Mouse (Mus musculus) forebrain, embryonic 12.5 days (tissue): ENCODE measurements around the gene Prkce. TPM values are rescaled to one million over a fixed set of nuclear protein-coding genes. Genes with fewer than 3 reads are reported as not detected.

Source experiments
- ATAC-seq: fragments of 200-750 bp; cut with Nextera tagmentation; 2 replicates; pipeline ENCODE4 v1.8.0; 2017; ENCODE audit warnings: moderate TSS enrichment; ENCODE audit not compliant: low FRiP score
- H3K27ac ChIP-seq: fragments of 300-500 bp; sonication (generic); 2 replicates; pipeline ENCODE4 v1.5.1; 2016; ENCODE audit warnings: mild to moderate bottlenecking
- H3K27me3 ChIP-seq: fragments of 300-500 bp; sonication (generic); 2 replicates; pipeline ENCODE4 v1.6.1; 2016; ENCODE audit warnings: mild to moderate bottlenecking
- H3K36me3 ChIP-seq: fragments of 300-500 bp; sonication (generic); replicated peaks from 2 replicates; pipeline ENCODE4 v1.6.1; 2016; ENCODE audit warnings: mild to moderate bottlenecking
- H3K4me1 ChIP-seq: fragments of 300-500 bp; sonication (generic); 2 replicates; pipeline ENCODE4 v1.6.1; 2016
- H3K4me2 ChIP-seq: fragments of 300-500 bp; sonication (generic); 2 replicates; pipeline ENCODE4 v1.6.1; 2016; ENCODE audit warnings: mild to moderate bottlenecking, moderate library complexity
- H3K4me3 ChIP-seq: fragments of 300-500 bp; sonication (generic); replicated peaks from 2 replicates; pipeline ENCODE4 v1.5.1; 2016; ENCODE audit warnings: mild to moderate bottlenecking
- H3K9ac ChIP-seq: fragments of 300-500 bp; sonication (generic); 2 replicates; pipeline ENCODE4 v1.6.1; 2016; ENCODE audit warnings: mild to moderate bottlenecking
- H3K9me3 ChIP-seq: fragments of 300-500 bp; sonication (generic); 2 replicates; pipeline ENCODE4 v1.6.1; 2016
- WGBS: fragments of 180-500 bp; shearing (Covaris S2); methylation state at CpG from one replicate; pipeline ENCODE4 v1.1.7; 2016; 5-methylcytosine and 5-hydroxymethylcytosine counted together
- polyA plus RNA-seq: library from polyadenylated mRNA; unstranded; fragments of >200 nt; fragmentation: Nextera tagmentation; extraction: Ambion mirVana; gene quantifications from 2 replicates; pipeline ENCODE4 v1.2.1, GENCODE M21; 2016

The Prkce gene
- polyA plus RNA-seq, 1 experiment from 2014 or later, result 6.0 TPM

DNA sequence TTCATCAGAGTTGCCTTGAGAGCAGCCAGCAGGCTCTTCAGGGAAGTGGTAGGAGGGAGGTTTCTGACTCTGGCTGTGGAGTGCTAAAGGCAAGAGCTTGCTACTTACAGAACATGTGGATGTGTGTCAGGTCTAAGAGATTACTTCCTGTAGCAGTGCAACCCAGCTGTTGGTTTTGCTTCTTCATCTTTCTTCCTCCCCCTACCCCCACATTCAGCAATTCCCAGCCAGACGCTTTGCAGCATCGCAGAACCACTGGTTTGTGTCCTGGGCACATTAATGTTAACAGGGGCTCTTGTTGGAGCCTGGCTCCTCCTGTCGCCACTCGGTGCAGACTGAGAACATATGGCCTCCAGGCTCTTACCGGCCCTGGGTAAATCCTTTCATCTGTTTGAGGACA is 190.8 kb downstream of the Prkce start:
- H3K27me3 ChIP-seq, result no peaks in the 10 kb centered on the region
- WGBS, result 81% methylated on average over 5 of the region's 5 CpGs
- H3K4me1 ChIP-seq, result peaks cover 7% of the 10 kb centered on the region; the same call in 1 of the 2 replicates

DNA sequence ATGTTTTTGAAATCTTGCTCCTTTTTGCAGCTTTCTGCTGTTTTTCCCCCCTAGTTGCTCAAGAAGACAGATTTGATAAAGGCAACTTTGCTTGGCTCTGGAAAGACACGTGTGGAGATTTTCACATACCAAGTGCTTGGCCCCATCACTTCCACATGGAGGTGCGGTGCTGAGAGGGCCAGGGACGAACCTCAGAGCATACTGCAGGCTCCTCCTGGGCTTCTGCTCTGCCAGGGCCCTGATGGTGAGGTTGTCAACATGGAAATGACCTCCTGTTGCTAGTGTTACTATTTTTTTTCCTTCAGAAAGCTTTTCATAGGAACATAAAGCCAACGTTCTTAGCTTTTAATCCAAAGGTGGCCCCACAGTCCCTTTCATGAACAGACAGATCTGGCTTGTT is 191.3 kb downstream of the Prkce start:
- 72% methylated on average over 4 of the region's 4 CpGs for WGBS
- H3K4me2 ChIP-seq, result no peak overlapping the region
- no peaks in the 10 kb centered on the region for H3K9me3 ChIP-seq
- no peaks in the 10 kb centered on the region for H3K36me3 ChIP-seq
- peaks cover 7% of the 10 kb centered on the region; the same call in 1 of the 2 replicates for H3K4me1 ChIP-seq
- H3K27ac ChIP-seq, result no peak overlapping the region
- ATAC-seq, result no peak
- H3K4me3 ChIP-seq, result no peak overlapping the region
- no peak overlapping the region for H3K9ac ChIP-seq
- no peaks in the 10 kb centered on the region for H3K27me3 ChIP-seq

More for the DNA sequence above, 190.8 kb downstream of the Prkce start:
- H3K27ac ChIP-seq, result 0 out of 2 replicates have a peak overlapping the region, but pooled peaks have one; percentile 5
- no peak overlapping the region for H3K4me2 ChIP-seq
- ATAC-seq, result no peak
- no peak overlapping the region for H3K9ac ChIP-seq
- H3K9me3 ChIP-seq, result no peaks in the 10 kb centered on the region
- H3K36me3 ChIP-seq, result no peaks in the 10 kb centered on the region
- H3K4me3 ChIP-seq, result no peak overlapping the region

DNA sequence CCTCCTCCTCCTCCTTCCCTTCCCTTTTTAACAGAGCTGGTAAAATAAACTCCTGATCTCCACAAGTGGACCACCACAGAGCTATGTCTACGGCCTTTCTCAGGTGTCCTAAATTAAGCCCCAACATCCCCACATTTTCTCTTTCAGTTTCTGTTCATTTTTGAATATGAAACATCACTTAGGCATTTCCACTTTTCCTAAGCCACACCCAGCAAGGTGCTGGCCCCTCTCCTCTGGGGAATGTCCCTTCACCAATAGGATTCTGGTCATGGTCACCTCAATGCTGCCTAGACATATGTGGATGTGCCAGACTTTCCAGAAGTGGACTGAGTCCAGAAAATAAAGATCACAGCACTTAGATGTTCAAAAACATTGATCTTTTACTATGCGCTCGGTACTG is 193.3 kb downstream of the Prkce start:
- Histone ChIP-seq H3K9ac (no peak overlapping the region), H3K27ac (no peak overlapping the region), H3K4me3 (no peak overlapping the region), H3K36me3 (no peaks in the 10 kb centered on the region), H3K9me3 (no peaks in the 10 kb centered on the region), H3K4me1 (peaks cover 5% of the 10 kb centered on the region; the same call in 1 of the 2 replicates), H3K27me3 (no peaks in the 10 kb centered on the region), H3K4me2 (no peak overlapping the region)
- ATAC-seq, result no peak
- 95% methylated on average over 3 of the region's 3 CpGs for WGBS

DNA sequence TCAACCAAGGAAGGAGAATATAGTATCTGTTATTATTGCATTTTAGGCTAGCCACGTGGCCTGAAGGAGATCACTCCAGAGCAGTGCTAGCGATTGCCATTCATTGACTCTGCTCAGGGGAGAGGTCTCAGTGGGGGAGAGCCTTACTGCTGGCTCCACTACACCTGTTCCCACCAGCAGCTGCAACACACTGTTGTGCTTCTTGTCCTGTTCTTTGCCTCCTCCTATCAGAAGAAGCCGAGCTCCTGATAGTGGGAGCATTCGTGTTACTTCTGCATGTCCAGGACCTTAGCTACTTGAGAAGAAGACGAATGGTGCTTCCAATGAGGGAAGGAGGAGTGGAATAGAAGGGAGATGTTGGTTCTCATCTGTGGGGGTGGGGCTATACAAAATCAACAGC is 195.8 kb downstream of the Prkce start:
- H3K4me1 ChIP-seq, result no peaks in the 10 kb centered on the region
- 65% methylated on average over 5 of the region's 5 CpGs for WGBS
- H3K36me3 ChIP-seq, result no peaks in the 10 kb centered on the region
- H3K27me3 ChIP-seq, result no peaks in the 10 kb centered on the region
- ATAC-seq, result no peak
- H3K4me2 ChIP-seq, result no peak overlapping the region
- H3K9ac ChIP-seq, result no peak overlapping the region
- H3K9me3 ChIP-seq, result no peaks in the 10 kb centered on the region
- H3K27ac ChIP-seq, result no peak overlapping the region
- H3K4me3 ChIP-seq, result no peak overlapping the region

DNA sequence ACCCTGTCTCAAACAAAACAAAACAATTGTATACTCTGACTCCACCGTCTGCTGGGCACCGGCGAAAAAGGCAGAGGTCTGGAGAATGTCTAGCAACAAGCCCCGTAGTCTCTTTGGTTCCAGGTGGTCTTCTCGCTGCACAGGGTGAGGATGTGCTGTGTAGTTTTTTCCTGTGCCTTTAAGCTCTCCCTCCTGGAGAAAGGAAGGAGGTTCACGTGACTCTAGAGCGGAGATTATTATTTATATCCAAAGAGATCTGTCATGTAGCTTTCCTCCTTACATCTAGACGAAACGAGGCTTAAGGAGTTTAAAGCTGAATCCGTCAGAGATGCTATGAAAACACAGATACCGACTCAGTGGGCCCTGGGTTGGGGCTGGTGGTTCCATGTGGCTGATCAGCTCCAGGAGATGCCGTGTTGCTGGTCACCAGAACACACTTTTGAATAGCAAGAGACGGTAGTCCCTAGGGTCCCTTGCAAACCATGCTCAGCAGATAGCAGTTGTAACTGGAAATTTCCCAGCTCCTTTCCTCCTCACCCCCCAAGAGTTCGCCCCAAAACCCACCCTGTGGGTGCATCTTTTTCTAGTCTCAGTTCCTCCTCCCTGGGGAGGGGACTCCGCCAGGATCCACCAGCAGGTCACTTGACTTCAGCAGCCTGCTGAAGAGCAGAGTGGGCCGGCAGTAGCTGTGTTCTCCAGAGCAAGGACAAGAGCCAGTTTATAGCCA is 196.9 kb downstream of the Prkce start:
- Histone ChIP-seq H3K4me3 (no peak overlapping the region), H3K4me2 (no peak overlapping the region), H3K36me3 (no peaks in the 10 kb centered on the region), H3K4me1 (no peaks in the 10 kb centered on the region), H3K9ac (no peak overlapping the region), H3K27ac (no peak overlapping the region), H3K9me3 (no peaks in the 10 kb centered on the region), H3K27me3 (no peaks in the 10 kb centered on the region)
- WGBS, result 87% methylated on average over 16 of the region's 16 CpGs
- no peak for ATAC-seq

DNA sequence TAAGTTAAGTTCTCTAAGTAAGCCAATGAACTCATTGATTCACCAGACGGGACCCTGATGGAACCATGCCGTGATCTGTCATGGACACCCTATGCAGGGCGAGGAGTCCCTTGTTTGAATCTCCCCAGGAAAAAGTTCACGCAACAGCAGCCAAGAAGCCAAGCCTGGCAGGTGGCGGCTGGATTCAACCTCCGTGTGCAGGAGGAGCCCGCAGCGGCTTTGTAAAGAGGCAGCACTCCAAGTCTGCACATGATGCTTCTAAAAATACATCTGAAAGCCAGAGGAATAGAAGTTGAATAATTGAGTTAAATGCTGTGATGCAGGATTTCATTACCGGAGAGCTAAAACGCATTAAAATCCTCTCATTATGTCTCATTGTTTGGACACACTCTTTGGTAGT is 199.3 kb downstream of the Prkce start:
- no peak for ATAC-seq
- Histone ChIP-seq H3K9ac (no peak overlapping the region), H3K4me3 (no peak overlapping the region), H3K4me2 (no peak overlapping the region), H3K27me3 (no peaks in the 10 kb centered on the region), H3K27ac (no peak overlapping the region), H3K9me3 (no peaks in the 10 kb centered on the region), H3K36me3 (no peaks in the 10 kb centered on the region), H3K4me1 (peaks cover 12% of the 10 kb centered on the region)
- 76% methylated on average over 10 of the region's 10 CpGs for WGBS

DNA sequence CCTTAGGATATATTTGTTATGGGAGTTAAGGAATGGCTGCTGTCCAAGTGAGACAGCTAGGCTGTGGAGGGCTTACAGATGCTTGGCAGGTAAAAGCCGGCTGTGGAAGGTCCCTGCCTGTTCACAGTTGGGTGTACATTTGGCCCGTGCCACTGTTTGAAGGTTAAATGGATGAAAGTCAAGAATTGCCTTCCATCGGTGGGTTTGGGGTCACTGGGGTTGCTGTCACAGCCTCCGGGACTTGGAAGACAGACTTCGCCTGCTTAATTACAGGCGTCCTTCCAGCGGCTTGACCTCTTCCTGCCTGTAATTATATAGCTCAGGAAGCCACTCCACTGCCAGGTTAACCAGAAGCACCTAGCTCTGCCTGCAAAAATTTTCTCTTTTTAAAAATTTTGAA is 200.1 kb downstream of the Prkce start:
- Histone ChIP-seq H3K27ac (no peak overlapping the region), H3K27me3 (no peaks in the 10 kb centered on the region), H3K36me3 (no peaks in the 10 kb centered on the region), H3K9ac (no peak overlapping the region), H3K4me3 (no peak overlapping the region), H3K4me2 (no peak overlapping the region), H3K9me3 (no peaks in the 10 kb centered on the region), H3K4me1 (peaks cover 12% of the 10 kb centered on the region)
- ATAC-seq, result no peak
- 61% methylated on average over 7 of the region's 7 CpGs for WGBS

DNA sequence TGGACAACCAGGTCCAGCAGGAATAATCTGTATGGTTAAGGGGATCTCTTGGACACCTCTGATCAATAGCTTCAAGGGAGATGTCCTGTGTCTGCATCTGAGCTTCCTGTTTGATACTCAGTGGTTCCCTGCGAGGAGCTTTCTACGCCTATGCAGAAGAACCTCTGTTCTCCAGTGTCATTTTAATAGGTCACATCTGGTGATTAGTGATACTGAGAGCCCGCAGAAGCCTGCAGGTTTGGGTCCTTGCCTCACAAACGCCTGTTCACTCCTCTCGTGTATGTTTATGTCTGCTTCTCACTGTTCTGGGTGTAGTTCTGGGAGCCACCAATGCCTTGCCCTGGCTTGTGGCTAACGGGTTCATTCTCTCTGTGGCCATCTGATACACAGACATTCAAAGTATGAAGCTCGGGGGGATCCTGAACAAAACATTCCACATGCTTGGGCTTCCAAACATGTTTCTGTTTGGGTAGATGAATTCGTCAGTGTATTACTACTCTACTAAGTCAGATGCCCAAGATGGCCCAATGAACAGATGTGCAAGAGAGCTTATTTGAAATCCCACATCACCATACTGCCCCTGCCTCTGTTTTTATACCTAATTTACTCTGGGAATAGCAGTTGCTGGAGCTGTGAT is 202.6 kb downstream of the Prkce start:
- no peak overlapping the region for H3K27ac ChIP-seq
- WGBS, result 84% methylated on average over 8 of the region's 8 CpGs
- no peaks in the 10 kb centered on the region for H3K36me3 ChIP-seq
- no peak for ATAC-seq
- H3K27me3 ChIP-seq, result no peaks in the 10 kb centered on the region
- peaks cover 12% of the 10 kb centered on the region for H3K4me1 ChIP-seq
- no peaks in the 10 kb centered on the region for H3K9me3 ChIP-seq
- H3K9ac ChIP-seq, result no peak overlapping the region
- no peak overlapping the region for H3K4me3 ChIP-seq
- H3K4me2 ChIP-seq, result no peak overlapping the region

DNA sequence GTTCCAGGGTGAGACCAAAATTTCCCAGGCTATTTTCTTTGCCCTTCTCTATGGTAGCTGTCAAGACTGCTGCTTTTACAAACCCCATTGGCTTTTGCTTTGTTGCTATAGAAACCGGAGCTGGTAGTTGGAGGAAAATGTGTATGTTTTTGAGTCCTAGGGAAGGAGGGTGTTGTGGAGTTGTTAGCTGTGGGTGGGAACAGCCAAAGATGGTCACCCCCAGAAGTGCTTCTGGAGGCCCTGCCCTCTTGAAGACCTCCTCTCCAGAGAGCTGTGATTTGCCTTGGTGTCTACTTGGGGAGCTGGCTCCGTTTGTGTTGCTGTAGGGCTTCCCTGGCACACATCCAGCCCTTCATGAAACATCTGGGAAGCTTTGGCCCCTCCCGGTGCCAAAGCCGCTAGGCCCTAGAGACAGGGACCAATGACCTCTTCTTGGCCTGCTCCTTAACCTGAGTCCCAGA is 203.5 kb downstream of the Prkce start:
- Histone ChIP-seq H3K9me3 (no peaks in the 10 kb centered on the region), H3K27me3 (no peaks in the 10 kb centered on the region), H3K9ac (no peak overlapping the region), H3K4me2 (no peak overlapping the region), H3K27ac (no peak overlapping the region), H3K36me3 (no peaks in the 10 kb centered on the region), H3K4me3 (no peak overlapping the region), H3K4me1 (peaks cover 12% of the 10 kb centered on the region)
- no peak for ATAC-seq
- 79% methylated on average over 4 of the region's 4 CpGs for WGBS

DNA sequence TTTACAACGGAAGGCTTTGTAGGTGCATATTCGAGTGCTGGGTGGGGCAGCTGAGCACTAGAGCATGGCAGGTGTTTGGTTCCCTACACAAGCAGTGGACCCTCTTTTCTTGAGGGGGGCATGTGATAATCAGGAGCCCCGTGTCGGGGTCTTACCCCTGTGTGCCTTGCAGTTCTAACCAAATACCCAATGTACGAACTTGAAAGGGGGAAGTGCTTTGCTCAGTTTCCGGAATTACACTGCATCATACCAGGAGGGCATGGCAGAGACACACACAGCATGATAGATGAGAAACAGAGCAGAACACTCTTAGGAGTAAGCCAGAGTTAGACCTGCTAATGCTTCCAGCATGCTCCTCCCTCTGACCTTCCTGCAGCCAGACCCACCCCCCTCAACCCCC is 208.8 kb downstream of the Prkce start:
- Histone ChIP-seq H3K36me3 (no peaks in the 10 kb centered on the region), H3K9me3 (no peaks in the 10 kb centered on the region), H3K9ac (no peak overlapping the region), H3K4me1 (peaks cover 16% of the 10 kb centered on the region), H3K27me3 (no peaks in the 10 kb centered on the region), H3K4me3 (no peak overlapping the region), H3K4me2 (no peak overlapping the region), H3K27ac (no peak overlapping the region)
- no peak for ATAC-seq
- WGBS, result 89% methylated on average over 6 of the region's 6 CpGs

DNA sequence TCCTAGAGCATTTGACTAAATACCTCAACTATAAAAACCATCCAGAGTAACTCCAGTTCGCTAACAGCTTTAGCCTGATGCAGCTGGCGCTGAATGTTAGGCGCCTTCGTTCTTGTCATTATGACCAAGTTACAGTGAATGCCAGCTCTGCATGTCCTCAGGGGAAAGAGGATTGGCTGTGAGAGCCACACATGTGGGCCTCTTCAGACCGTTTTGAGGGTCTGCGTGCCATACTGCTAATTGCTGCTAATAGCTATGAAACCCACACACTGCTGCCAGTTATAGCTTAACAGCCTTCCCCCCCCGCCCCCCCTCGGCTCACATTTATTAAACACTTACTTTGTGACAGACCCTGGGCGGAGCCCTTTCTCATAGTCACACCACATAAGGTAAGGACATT is 210.3 kb downstream of the Prkce start:
- ATAC-seq, result no peak
- Histone ChIP-seq H3K9me3 (no peaks in the 10 kb centered on the region), H3K27me3 (no peaks in the 10 kb centered on the region), H3K9ac (no peak overlapping the region), H3K4me2 (no peak overlapping the region), H3K4me1 (peaks cover 15% of the 10 kb centered on the region), H3K4me3 (no peak overlapping the region), H3K27ac (no peak overlapping the region), H3K36me3 (no peaks in the 10 kb centered on the region)
- WGBS, result 79% methylated on average over 9 of the region's 9 CpGs

DNA sequence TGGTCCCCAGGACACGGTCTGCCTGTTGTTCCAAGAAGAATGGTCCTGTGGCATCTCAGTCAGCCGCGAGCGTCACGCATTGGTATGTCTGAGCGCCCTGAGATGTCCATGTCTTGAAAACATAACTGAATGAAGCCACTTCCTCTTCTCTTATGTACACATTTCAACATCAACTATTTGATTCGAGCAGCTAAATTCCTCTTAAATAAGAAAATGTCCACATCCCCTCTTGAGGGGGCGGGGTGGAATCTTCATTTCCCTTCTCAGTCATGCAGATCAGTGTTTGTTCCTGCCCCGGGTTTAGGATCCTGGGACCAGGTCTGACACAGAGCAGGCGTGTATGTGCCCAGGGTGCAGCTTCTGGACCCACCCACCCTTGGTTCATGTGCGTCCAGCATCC is 211.0 kb downstream of the Prkce start:
- H3K27me3 ChIP-seq, result no peaks in the 10 kb centered on the region
- H3K4me1 ChIP-seq, result peaks cover 15% of the 10 kb centered on the region
- no peak overlapping the region for H3K4me3 ChIP-seq

More for the DNA sequence above, 211.0 kb downstream of the Prkce start:
- Histone ChIP-seq H3K9ac (no peak overlapping the region), H3K9me3 (no peaks in the 10 kb centered on the region), H3K27ac (no peak overlapping the region), H3K36me3 (no peaks in the 10 kb centered on the region), H3K4me2 (no peak overlapping the region)
- no peak for ATAC-seq
- WGBS, result 82% methylated on average over 11 of the region's 11 CpGs
